Mouse (Mus musculus): Measurements from ENCODE around the gene C3ar1. TPM values are rescaled to one million over a fixed set of nuclear protein-coding genes. Genes with fewer than 3 reads are reported as not detected.

The C3ar1 gene
- total RNA-seq, 2 experiments from 2014 or later: not detected

- peak; percentile 90 for ATAC-seq (replicated peaks; ENCODE audit: low FRiP score, low TSS enrichment, poor library complexity, severe bottlenecking)
These were observed 21.6 kb downstream of the C3ar1 start for GRCm38 (mm10) chr6:122834365-122834764.

GRCm38 (mm10) chr6:122832880-122833279, 23.1 kb downstream of the C3ar1 start:
- no peak for ATAC-seq (replicated peaks; ENCODE audit: low FRiP score, low TSS enrichment, poor library complexity, severe bottlenecking)

DNA sequence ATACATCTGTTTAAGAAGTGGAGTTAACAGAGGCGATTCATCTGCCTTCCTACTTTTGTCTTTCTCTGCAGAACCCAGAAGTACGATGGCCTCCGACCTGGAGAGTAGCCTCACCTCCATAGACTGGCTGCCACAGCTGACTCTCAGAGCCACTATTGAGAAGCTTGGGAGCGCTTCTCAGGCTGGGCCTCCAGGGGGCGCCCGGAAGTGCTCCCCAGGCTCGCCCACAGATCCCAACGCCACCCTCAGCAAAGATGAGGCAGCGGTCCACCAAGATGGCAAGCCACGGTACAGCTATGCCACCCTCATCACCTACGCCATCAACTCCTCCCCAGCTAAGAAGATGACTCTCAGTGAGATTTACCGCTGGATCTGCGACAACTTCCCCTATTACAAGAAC, 27.9 kb downstream of the C3ar1 start:
- ATAC-seq (replicated peaks; ENCODE audit: low FRiP score, low TSS enrichment, poor library complexity, severe bottlenecking): peak; percentile 73

DNA sequence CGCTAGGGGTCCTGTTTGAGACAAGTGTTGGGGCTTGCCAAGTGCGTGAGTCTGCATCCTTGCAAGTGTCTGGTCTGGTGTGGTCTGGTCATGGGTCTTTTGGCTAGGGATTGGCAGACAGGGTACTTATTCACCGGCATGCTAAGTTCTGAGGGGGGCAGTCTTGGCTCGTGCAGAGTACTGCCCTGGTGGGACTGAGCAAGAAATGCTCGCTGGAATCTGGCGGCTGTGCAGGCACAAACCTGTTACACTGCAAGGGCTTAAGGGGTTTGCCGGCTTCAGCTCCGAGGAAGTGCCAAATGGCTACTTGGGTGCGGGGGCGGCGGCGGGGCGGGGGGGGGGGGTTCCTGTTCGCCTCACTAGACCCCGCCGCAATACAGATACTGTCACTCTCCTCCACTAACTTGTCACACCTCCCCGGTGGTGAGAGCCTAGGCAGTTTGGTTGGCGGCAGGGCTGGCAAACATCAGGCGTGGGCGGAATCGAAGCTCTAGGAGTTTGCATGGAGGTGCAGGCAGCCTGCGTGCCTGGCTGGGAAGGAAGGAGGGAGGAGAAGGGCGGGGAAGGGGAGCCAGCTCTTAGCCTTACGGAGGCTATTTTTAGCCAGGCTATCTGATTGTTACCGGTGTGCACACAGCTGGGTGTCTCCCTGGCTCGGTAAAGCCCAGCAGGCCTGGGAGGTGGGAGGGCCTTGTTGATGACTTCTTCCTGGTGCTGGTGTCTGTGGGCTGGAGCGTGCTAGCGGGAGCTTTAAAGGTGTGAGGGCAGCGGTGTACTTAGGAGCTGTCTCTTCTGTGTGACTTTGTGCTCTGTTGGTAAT, 29.8 kb downstream of the C3ar1 start:
- peak; percentile 95 for ATAC-seq (replicated peaks; ENCODE audit: low FRiP score, low TSS enrichment, poor library complexity, severe bottlenecking)

- ATAC-seq (replicated peaks; ENCODE audit: low FRiP score, low TSS enrichment, poor library complexity, severe bottlenecking): no peak
These were observed 30.8 kb downstream of the C3ar1 start for GRCm38 (mm10) chr6:122825166-122825565.

GRCm38 (mm10) chr6:122824086-122824485, 31.9 kb downstream of the C3ar1 start:
- ATAC-seq (replicated peaks; ENCODE audit: low FRiP score, low TSS enrichment, poor library complexity, severe bottlenecking): no peak

DNA sequence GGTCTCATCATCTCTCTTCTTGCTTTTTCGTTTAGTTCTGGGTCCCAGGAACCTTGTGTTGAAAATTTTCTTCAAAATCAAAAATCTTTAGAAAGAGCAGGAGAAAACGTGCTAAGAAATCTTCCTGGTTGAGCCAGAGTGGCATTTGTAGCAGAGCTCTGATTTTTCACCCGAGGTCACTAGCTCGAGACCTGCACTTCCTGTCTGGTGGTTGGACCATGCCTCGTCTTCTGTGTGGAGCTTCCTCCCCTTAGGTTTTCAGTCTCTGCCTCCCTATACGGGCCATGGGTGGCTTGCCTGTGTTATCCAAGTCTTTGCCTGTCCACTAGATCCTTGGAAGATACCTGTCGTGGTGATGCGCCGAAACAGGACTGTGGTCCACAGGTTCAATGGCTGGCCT, 34.1 kb downstream of the C3ar1 start:
- ATAC-seq (replicated peaks; ENCODE audit: low FRiP score, low TSS enrichment, poor library complexity, severe bottlenecking): no peak

GRCm38 (mm10) chr6:122820799-122821650, 34.9 kb downstream of the C3ar1 start:
- peak; percentile 9; the same call in 1 of the 2 replicates for ATAC-seq (replicated peaks; ENCODE audit: low FRiP score, low TSS enrichment, poor library complexity, severe bottlenecking)

DNA sequence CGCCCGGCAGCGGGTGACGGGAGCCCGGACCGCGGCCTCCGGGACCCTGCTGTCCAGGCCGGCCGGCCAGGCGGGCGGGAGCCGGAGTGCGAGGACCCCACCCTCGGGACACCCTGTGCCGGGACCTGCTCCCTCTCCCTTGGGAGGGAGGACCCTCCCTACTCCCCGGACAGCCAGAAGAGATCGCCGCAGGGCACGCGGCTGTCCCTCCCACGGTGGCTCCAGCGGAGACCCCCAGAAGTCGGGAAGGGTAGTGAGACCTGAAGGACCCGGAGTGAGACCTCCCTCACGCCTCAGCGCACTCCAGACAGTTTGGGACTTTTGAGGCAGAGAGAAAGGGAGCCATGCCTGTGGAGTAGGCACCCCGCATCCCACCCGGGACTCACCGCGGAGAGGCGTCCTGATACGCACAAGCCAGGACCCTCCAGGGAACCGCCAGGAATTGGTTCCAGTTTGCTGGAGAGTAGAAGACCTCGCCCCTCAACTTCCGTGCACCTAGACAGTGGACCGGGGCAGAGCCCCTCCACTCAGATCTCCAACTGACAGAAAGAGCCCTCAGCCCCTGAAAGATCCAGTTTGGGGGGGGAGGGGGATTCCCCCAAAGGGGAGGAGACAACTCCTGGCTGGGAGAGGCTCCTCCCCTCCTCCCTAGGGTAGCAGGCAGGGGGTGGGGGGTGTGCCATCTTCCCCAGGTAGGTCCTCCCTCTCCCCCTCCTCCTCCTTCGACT, 35.7 kb downstream of the C3ar1 start:
- ATAC-seq (replicated peaks; ENCODE audit: low FRiP score, low TSS enrichment, poor library complexity, severe bottlenecking): peak; percentile 35

GRCm38 (mm10) chr6:122819306-122820070, 36.5 kb downstream of the C3ar1 start, which contains the start of gene Foxj2:
Gene Foxj2, plus strand, starts transcription at chr6:122819914.
- ATAC-seq (replicated peaks; ENCODE audit: low FRiP score, low TSS enrichment, poor library complexity, severe bottlenecking): peak; percentile 73

- no peak for ATAC-seq (replicated peaks; ENCODE audit: low FRiP score, low TSS enrichment, poor library complexity, severe bottlenecking)
These were observed 42.3 kb downstream of the C3ar1 start for GRCm38 (mm10) chr6:122813640-122814039.

DNA sequence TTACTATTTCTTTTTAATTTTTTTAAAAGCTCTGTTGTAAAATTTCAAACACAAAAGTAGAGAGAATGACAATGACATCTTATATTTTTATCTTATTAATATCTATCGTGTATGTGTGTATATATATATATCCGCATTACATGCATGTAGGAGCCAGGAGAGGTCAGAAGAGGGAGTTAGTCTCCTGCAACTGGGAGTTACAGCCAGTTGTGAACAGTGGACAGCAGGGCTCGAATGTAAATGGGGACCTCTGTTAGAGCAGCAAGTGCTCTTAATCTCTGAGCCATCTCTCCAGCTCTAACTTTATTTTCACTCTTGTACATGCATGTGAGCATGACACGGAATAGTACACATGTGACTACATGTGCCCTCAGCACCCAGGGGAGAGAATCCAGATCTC, 43.2 kb downstream of the C3ar1 start:
- ATAC-seq (replicated peaks; ENCODE audit: low FRiP score, low TSS enrichment, poor library complexity, severe bottlenecking): no peak

GRCm38 (mm10) chr6:122811771-122812600, 44.0 kb downstream of the C3ar1 start:
- peak; percentile 63 for ATAC-seq (replicated peaks; ENCODE audit: low FRiP score, low TSS enrichment, poor library complexity, severe bottlenecking)

GRCm38 (mm10) chr6:122811280-122811652, 44.7 kb downstream of the C3ar1 start:
- ATAC-seq (replicated peaks; ENCODE audit: low FRiP score, low TSS enrichment, poor library complexity, severe bottlenecking): peak; percentile 82

GRCm38 (mm10) chr6:122810615-122811279, 45.2 kb downstream of the C3ar1 start:
- peak; percentile 93 for ATAC-seq (replicated peaks; ENCODE audit: low FRiP score, low TSS enrichment, poor library complexity, severe bottlenecking)

DNA sequence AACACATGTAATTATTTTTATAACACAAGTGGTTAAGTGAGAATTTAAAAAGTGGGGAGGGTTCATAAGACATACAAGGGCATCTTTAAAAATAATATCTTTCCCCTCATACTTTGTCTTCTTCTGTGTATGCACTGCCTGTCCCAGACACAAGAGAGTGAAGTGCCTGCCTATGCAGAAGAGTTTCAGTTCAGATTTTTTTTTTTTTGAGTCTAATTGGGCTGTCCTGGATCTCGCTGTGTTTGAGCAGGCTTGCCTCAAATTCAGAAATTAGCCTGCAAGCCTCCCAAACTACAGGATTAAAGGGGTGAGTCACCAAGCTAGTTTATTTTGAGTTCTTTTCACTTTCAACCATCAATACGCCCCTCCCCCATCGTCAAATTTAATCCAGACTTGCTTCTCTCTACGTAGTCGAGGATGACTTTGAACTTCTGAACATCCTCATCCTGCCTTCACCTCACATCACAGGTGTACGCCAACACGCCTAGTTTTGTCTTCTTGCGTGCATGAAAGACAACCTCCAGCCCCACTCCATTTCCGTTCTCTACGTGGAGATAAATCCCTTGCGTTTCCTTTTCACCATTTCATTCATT, 45.8 kb downstream of the C3ar1 start:
- ATAC-seq (replicated peaks; ENCODE audit: low FRiP score, low TSS enrichment, poor library complexity, severe bottlenecking): no peak; the same call in 1 of the 2 replicates

DNA sequence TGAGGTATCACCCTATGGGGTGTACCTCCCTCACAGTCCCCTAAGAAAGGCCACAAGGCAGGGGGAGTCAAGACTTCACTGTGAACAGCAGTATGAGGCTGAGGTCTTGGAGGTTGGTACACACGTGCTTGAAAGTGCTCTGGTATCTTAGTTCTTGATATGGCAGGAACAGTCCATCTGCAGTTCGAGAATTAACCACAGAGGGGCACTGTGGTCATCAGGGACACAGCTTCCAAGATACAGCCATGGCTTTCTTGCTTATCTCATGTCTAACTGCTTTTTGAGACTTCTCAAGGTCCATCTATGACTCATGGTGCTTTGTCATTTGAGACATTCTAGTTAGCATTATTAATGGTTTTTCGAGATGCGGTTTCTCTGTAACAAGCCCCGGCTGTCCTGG, 51.5 kb downstream of the C3ar1 start:
- ATAC-seq (replicated peaks; ENCODE audit: low FRiP score, low TSS enrichment, poor library complexity, severe bottlenecking): peak; percentile 68
